Mouse (Mus musculus): Measurements from ENCODE around the gene Arl11. TPM values are rescaled to one million over a fixed set of nuclear protein-coding genes. Genes with fewer than 3 reads are reported as not detected.

Arl11 gene
- polyA plus RNA-seq (2012; ENCODE audit: low replicate concordance) = 0.15 and 0.50 TPM in 2 replicates

GRCm38 (mm10) chr14:61309593-61309992 is at the start of gene Arl11:
TSS of gene Arl11 (plus strand) at chr14:61309753.

GRCm38 (mm10) chr14:61360131-61360980 is 50.8 kb downstream of the Arl11 start, which contains the start of gene Ebpl:
TSS of gene Ebpl (minus strand) at chr14:61360439.

Other genes starting within 250 kb of the Arl11 start
- gene Sacs, start 171.3 kb upstream of the Arl11 start, polyA plus RNA-seq (2012; ENCODE audit: low replicate concordance) = 0.89 and 1.4 TPM in 2 replicates
- not detected in 2 replicates for gene Sgcg, start 51.3 kb upstream of the Arl11 start, polyA plus RNA-seq (2012; ENCODE audit: low replicate concordance)
- gene Ebpl, start 50.7 kb downstream of the Arl11 start, polyA plus RNA-seq (2012; ENCODE audit: low replicate concordance) = 0.48 and 0.77 TPM in 2 replicates
- gene Kpna3, start 130.1 kb downstream of the Arl11 start, polyA plus RNA-seq (2012; ENCODE audit: low replicate concordance) = 3.7 and 10.9 TPM in 2 replicates
- gene Spryd7, start 247.1 kb downstream of the Arl11 start, polyA plus RNA-seq (2012; ENCODE audit: low replicate concordance) = 2.3 and 3.8 TPM in 2 replicates

Data from leukemia stem cell, adult 10-12 weeks (primary cell).